Mouse (Mus musculus): ENCODE measurements at regions not wholly inside any gene's neighbourhood (a gene's known extent, or its start where the extent isn't known, plus 50 kb on each side); places are given as distances from the start of the nearest gene placed in this dataset.

DNA sequence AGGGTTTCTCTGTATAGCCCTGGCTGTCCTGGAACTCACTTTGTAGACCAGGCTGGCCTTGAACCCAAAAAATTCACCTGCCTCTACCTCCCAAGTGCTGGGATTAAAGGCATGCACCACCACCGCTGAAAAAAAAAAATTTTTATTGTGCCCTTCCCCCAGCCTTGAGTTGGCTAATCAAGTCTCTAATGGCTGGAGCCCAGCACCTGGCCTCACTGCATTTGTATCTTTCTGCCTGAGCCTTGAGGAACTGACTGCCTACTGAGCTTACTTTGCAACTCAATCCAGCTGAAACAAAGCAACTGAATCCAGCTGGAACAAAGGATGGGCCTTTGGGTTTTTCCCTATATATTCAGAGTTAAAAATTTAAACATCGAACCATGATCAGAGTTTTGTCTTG lies 153.3 kb upstream of the Ccnh start:
- ATAC-seq (ENCODE audit: extremely low read depth, insufficient number of reproducible peaks, low FRiP score, poor library complexity, severe bottlenecking): no peak

DNA sequence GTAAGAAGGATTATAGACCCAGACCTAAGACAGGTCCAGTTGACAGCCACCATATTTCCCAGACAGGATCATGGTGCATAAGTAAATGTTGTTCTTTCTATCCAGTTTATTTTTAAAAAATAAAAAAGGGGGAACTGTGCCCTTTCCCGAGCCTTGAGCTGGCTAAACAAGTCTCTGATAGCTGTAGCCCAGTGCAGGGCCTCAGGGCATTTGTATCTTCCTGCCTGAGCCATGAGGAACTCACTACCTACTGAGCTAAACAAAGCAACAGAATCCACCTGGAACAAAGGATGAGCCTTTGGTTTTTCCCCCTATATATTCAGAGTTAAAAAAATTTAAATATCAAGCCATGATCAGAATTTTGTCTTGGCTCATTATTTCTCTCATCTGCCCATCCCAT lies 152.4 kb upstream of the Ccnh start:
- ATAC-seq (ENCODE audit: extremely low read depth, insufficient number of reproducible peaks, low FRiP score, poor library complexity, severe bottlenecking): no peak

GRCm38 (mm10) chr13:85066585-85067550 lies 122.3 kb upstream of the Ccnh start:
- ATAC-seq (ENCODE audit: extremely low read depth, insufficient number of reproducible peaks, low FRiP score, poor library complexity, severe bottlenecking): no peak

GRCm38 (mm10) chr13:85067551-85068283 lies 121.5 kb upstream of the Ccnh start:
- ATAC-seq (ENCODE audit: extremely low read depth, insufficient number of reproducible peaks, low FRiP score, poor library complexity, severe bottlenecking): no peak

- ATAC-seq (ENCODE audit: extremely low read depth, insufficient number of reproducible peaks, low FRiP score, poor library complexity, severe bottlenecking): no peak
These were observed 120.8 kb upstream of the Ccnh start for GRCm38 (mm10) chr13:85068403-85068802.

DNA sequence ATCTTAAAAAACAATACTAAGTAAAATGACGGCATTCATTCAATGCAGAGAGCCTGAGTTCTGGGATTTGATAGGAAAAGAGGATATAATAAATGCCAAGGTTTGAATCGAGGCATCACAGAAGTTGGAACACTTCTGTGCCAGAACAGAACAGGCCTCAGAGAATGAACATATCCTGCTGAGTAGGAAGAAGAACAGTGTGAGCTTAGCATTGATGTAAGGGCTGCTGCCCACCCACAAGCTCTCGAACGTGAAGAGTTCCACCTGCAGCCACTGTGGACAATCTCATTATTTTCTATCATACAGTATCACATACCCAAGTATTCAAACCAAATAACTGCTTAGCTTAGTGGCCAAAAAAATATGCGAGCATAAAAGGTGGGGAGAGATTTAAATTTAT lies 105.9 kb upstream of the Ccnh start:
- no peak for ATAC-seq (ENCODE audit: extremely low read depth, insufficient number of reproducible peaks, low FRiP score, poor library complexity, severe bottlenecking)

DNA sequence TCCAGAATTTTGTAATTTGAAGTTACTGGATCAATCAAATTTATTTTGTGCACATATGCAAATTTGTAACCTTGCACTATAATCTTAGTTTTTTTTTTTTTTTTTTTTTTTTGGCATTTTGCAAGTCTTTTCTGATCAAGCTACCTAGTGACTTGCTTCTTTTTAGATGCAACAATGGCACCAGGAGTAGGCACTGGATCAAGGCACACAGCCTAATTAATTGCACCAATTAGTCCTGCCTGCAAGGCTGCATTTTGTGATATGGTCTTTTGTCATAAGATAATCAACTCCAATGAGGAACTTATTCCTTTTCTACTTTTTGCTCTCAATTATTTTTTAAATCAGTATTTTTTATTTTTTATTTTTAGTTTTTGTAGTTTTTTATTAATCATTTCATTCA lies 105.5 kb upstream of the Ccnh start:
- no peak for ATAC-seq (ENCODE audit: extremely low read depth, insufficient number of reproducible peaks, low FRiP score, poor library complexity, severe bottlenecking)

DNA sequence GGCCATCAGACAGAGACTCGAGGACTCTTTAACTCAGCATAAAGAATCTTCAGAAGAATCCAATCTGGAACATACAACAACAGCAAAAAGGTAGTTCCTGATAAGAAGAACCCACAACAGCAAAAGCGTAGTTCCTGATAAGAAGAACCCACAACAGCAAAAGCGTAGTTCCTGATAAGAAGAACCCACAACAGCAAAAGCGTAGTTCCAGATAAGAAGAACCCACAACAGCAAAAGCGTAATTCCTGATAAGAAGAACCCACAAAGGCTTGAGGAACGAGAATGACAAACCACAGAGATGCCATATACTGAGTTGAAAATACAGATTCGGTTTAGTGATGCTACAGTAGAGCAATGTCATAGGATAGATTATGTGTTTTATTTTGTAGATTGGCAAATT lies 93.0 kb upstream of the Ccnh start:
- no peak for ATAC-seq (ENCODE audit: extremely low read depth, insufficient number of reproducible peaks, low FRiP score, poor library complexity, severe bottlenecking)

DNA sequence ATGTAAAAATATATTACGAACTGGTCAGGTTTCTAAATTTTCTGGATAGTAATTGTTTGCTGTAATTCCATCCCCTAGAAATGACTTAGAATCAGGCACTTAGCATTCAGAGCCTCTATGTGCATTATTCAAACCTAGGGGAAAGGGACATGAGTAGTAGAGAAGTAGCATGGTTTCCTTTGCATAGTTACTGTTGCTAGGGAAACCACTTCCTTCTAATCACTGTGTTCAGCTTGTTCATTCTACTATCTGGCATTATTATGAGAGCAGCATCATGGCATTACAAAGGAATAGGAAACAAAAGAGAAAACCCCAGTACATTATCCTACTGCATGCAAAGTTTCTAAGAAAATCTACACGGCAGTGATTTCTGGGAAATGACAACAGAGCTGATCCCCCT lies 65.9 kb upstream of the Ccnh start:
- no peak for ATAC-seq (ENCODE audit: extremely low read depth, insufficient number of reproducible peaks, low FRiP score, poor library complexity, severe bottlenecking)

GRCm38 (mm10) chr13:85126573-85127547 lies 62.3 kb upstream of the Ccnh start:
- ATAC-seq (ENCODE audit: extremely low read depth, insufficient number of reproducible peaks, low FRiP score, poor library complexity, severe bottlenecking): peak; percentile 93

- no peak for ATAC-seq (ENCODE audit: extremely low read depth, insufficient number of reproducible peaks, low FRiP score, poor library complexity, severe bottlenecking)
These were observed 61.7 kb upstream of the Ccnh start for GRCm38 (mm10) chr13:85127548-85127925.
